Mouse (Mus musculus) cerebellum, postnatal 10 days (tissue): ENCODE measurements around the gene Gm14862.

Experiments used
- DNase-seq, 2 experiments: peaks; one replicate each; pipeline ENCODE4 v3.0.0; 2021; ENCODE audit warnings: mixed read lengths in 2 of 2

Gene Gm14862

DNA sequence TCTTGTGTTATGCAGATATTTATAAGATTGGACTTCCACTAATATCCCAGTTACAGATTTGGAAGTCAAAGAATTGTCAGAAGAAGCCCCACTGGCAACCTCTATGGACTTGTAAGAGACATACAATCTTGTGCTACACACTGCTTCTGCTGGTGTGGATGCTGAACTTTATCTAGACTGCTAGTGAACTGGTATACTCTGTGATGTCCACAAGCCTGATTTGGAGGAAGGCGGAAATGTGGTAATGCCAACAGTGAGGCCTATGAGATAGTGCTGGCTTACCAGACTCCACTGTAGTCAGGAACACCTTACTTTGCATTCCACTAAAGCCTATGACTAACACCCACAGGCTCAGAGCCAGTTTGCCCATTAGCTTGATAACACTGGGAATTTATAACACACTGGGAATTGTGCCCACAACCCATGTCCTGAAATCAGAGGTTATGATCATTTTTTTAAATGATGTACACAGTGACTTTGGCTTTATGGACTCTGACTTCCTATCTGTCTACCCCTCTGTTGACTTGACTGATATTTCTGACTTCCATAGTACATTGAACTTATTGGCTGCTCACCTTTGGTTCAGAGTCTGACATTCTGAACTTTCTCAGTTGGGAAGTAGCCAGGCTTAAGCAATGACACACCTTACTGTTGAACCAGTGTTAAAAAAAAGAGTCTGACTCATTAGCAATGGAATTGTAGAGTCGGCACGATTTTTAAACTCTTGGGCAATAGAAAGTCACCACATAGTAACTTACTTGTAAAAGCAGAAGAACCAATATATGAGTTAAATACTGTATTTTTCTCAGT lies 34.1 kb downstream of the Gm14862 start:
- no peak for DNase-seq

DNA sequence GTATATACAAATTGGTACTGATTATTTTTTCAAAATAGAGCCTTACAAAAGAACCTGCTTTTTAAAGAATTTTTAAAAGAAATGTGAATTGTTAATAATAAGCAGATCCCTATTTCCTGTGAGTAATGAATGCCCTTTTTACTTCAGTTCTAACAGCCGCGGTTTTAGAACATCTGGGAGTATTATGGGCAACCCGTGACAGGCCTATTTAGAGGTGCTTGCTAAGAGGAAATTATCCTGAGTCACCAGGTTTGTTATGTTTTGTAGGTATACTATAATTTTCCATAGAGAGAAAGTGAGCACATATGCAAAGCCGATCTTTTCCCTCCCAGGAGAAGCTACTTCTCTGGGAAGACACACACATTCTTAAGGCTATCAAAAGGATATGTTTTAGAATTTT lies 35.0 kb downstream of the Gm14862 start:
- no peak for DNase-seq

DNA sequence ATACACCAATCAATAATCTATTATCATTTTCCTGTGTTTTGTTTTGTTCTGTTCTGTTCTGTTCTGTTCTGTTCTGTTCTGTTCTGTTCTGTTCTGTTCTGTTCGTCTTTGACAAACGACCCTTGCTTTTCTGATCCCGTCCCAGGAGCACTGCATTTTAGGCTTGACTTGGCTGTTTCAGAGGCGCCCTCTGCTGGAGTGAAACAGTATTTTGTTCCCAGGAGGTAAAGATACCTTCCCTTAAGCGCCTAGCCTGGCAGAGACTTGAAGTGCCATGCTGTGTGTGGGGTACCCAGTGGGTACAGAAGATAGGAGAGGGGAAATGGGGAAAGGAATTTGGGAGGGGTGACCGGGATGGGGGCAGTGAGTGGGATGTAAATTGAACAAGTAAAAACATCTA lies 35.5 kb downstream of the Gm14862 start:
- peak; percentile 64 to 66 for DNase-seq

GRCm38 (mm10) chrX:9219570-9219969 lies 37.1 kb downstream of the Gm14862 start:
- DNase-seq, result no peak

DNA sequence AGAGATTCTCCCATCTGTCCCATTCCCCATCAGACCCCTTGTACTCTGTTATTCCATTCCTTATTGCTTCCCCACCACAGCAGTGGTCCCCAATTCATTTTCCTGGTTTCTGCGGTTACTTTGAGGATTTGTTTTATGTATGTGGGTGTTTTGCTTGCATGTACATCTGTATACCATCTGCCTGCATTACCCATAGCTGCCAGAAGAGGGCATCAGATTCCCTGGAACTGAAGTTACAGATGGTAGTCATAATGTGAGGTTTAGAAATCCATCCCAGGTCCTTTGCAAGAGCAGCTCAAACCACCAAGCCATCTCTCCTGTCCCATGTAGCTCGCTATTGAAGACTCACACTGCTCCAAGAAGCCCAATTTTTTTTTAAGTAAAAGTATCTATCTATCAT lies 40.5 kb downstream of the Gm14862 start:
- DNase-seq, result peak in 1 of 2 experiments; percentile 25

GRCm38 (mm10) chrX:9205121-9205520 lies 51.6 kb downstream of the Gm14862 start:
- no peak for DNase-seq

- no peak for DNase-seq
Observed at GRCm38 (mm10) chrX:9202781-9203405, 53.8 kb downstream of the Gm14862 start.

- DNase-seq, result no peak
Observed at GRCm38 (mm10) chrX:9201954-9202353, 54.7 kb downstream of the Gm14862 start.
